Mouse (Mus musculus): Measurements from ENCODE around the gene Gm11111. TPM values are rescaled to one million over a fixed set of nuclear protein-coding genes. Genes with fewer than 3 reads are reported as not detected.
"Not testable (repeated sequence)": the region's sequence is repeated elsewhere in the genome, so short reads cannot be mapped to it uniquely, and the experiment has no call there.

The Gm11111 gene
- total RNA-seq, 2 experiments from 2014 or later = not detected

DNA sequence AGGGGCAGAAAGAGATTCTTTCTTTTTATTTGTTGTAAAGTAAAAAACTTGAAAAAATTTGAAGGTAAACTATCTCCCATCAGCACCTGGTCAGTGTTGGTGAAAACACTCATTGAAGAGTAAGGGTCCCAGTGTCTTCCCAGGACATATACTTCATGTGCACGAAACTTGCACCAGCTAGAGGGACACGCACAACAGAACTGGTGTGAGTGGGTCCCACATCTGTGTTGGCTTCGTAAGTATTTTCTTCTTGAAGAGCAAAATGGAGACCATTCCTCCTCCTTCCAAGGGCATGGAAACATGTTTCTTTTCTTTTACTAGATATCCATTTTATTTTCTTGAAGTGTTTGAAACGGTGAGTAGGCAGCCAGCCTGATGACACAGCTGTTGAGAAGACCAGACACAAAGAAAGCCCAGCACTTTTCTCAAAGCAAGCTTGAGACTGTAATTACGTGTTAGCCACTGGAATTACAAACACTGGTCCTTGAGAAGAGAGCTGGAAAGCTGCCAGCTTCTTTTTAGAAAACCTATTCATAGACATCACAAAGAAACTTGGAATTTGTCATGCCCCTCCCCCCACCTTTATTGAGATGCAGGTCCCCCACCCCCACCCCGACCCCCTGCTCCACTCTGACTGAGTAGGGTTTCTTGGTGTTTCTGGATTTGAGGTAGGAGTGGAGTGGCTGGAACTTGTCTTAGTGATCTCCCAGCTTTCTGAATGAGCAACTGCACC, 14.1 kb downstream of the Gm11111 start:
- intact Hi-C loops (cut with DNase I) = no loop called here
- no peak for TF ChIP-seq CTCF (IDR thresholded peaks at IDR 0.05)
- H3K27ac ChIP-seq = no peak overlapping the region
- DNase-seq = no peak
- no peak overlapping the region for H3K4me3 ChIP-seq

- H3K27ac ChIP-seq = no peak overlapping the region
- no peak for TF ChIP-seq CTCF (IDR thresholded peaks at IDR 0.05)
- intact Hi-C loops (cut with DNase I) = no loop called here
- H3K4me3 ChIP-seq = no peak overlapping the region
- no peak for DNase-seq
These were observed 16.0 kb downstream of the Gm11111 start for GRCm38 (mm10) chr5:98568481-98568880.

DNA sequence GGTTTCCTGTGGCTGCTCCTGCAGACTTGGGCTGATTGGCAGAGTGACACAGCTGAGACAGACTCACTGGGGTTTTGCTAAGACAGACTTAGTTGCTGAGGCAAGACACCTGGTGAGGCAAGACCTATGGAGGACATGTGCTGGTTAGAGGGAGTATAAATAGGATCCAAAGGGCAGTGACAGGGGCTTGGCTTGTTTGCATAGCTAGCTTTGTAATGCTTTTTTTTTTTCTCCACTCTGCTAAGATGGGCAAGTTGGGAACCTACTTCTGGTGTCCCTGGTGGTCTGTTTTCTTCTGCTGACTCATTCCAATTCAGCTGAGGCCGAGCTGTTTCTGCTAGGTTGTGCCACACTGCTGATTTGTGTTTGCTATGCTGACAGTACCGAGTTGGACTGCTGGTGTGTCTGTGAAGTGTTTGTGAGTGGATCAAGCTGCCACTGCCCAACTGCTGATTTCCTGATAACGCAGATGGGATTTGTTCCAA, 16.6 kb downstream of the Gm11111 start:
- TF ChIP-seq CTCF (IDR thresholded peaks at IDR 0.05) = no peak
- intact Hi-C loops (cut with DNase I) = no loop called here
- Histone ChIP-seq H3K4me3 (no peak overlapping the region), H3K27ac (no peak overlapping the region)
- DNase-seq = no peak

- no peak for DNase-seq
- no peak overlapping the region for H3K27ac ChIP-seq
- intact Hi-C loops (cut with DNase I) = no loop called here
These were observed 19.9 kb downstream of the Gm11111 start for GRCm38 (mm10) chr5:98572392-98572791.

GRCm38 (mm10) chr5:98574711-98575470, 22.4 kb downstream of the Gm11111 start:
- intact Hi-C loops (cut with DNase I) = no loop called here
- H3K4me3 ChIP-seq = no peak overlapping the region

More at GRCm38 (mm10) chr5:98572392-98572791, 19.9 kb downstream of the Gm11111 start:
- TF ChIP-seq CTCF (IDR thresholded peaks at IDR 0.05) = no peak
- no peak overlapping the region for H3K4me3 ChIP-seq

GRCm38 (mm10) chr5:98575471-98575834, 23.0 kb downstream of the Gm11111 start:
- DNase-seq = no peak
- no peak for TF ChIP-seq CTCF (IDR thresholded peaks at IDR 0.05)
- Histone ChIP-seq H3K4me3 (no peak overlapping the region), H3K27ac (no peak overlapping the region)
- intact Hi-C loops (cut with DNase I) = no loop called here

More at GRCm38 (mm10) chr5:98574711-98575470, 22.4 kb downstream of the Gm11111 start:
- no peak for TF ChIP-seq CTCF (IDR thresholded peaks at IDR 0.05)
- H3K27ac ChIP-seq = no peak overlapping the region
- no peak for DNase-seq

DNA sequence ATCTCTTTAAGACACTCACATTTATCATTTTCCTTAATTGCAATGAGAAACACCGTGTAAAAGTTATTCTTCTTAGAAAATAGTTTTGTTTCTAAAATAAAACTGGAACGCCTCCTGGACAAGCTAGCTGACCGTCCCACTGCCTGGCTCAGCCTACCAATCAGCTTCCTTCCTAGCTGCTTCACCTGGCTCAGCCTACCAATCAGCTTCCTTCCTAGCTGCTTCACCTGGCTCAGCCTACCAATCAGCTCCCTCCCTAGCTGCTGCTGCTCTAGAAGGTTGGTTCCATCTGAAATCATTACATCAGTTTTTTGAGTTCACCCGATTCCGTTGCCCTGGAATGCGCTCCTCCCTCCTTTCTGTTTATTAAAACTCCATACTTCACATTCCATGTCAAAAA, 24.0 kb downstream of the Gm11111 start:
- intact Hi-C loops (cut with DNase I); H3K4me3 ChIP-seq; H3K27ac ChIP-seq; DNase-seq: not testable (repeated sequence)

- DNase-seq = no peak
- intact Hi-C loops (cut with DNase I) = no loop called here
- no peak for TF ChIP-seq CTCF (IDR thresholded peaks at IDR 0.05)
- Histone ChIP-seq H3K4me3 (no peak overlapping the region), H3K27ac (no peak overlapping the region)
These were observed 25.9 kb downstream of the Gm11111 start for GRCm38 (mm10) chr5:98578398-98578797.

DNA sequence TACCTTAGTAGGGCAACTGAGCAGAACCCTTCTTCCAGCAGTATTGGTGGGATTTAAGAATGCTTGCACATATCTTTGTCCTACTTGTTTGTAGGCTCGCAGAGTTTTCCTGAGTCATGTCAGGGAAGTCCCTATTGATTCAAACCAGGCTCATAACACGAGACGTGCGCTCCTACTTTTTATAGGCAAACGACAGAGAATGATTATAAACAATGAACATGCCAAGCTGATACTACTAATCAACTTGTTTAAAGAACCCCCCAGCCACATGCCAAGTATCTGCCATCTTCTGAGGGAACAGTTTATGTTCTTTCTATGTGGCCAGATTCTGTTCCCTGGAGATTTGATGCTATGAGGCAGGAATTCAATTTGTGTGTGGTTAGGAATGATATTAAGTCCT, 28.3 kb downstream of the Gm11111 start:
- DNase-seq = no peak
- intact Hi-C loops (cut with DNase I) = no loop called here

GRCm38 (mm10) chr5:98582051-98582450, 29.6 kb downstream of the Gm11111 start:
- TF ChIP-seq CTCF (IDR thresholded peaks at IDR 0.05) = no peak
- no peak for DNase-seq
- H3K27ac ChIP-seq = no peak overlapping the region
- no peak overlapping the region for H3K4me3 ChIP-seq
- intact Hi-C loops (cut with DNase I) = no loop called here

More for the DNA sequence above, 28.3 kb downstream of the Gm11111 start:
- H3K27ac ChIP-seq = no peak overlapping the region
- TF ChIP-seq CTCF (IDR thresholded peaks at IDR 0.05) = no peak
- no peak overlapping the region for H3K4me3 ChIP-seq

DNA sequence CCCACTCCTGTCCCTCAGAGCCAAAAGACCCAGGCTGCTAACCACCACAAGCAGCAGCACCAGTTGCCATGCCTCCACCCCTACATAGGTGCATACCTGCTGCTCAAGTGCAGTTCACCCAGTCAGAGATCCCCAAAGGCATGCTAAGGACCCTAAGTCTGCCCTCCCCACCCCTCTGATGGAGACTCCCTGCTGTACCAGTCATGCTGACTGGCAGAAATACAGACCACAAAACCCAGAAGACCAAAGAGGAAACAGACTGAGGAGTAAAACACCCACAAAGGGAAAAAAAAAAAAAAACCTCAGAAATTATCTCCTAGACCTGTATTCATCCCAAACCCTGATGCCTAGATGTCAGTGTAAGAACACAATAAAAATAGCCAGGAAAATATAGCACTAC, 33.4 kb downstream of the Gm11111 start:
- no peak for DNase-seq
- Histone ChIP-seq H3K27ac (no peak overlapping the region), H3K4me3 (no peak overlapping the region)
- intact Hi-C loops (cut with DNase I) = no loop called here
- TF ChIP-seq CTCF (IDR thresholded peaks at IDR 0.05) = no peak

Other genes starting within 250 kb of the Gm11111 start
- gene Cfap299, start 223.4 kb upstream of the Gm11111 start, total RNA-seq (2021) = not detected